Mouse (Mus musculus): ENCODE data around the gene Qtrt1. TPM values are rescaled to one million over a fixed set of nuclear protein-coding genes. Genes with fewer than 3 reads are reported as not detected.

Qtrt1 gene
- total RNA-seq, 2 experiments from 2014 or later, result 34.0 to 35.3 TPM

- no peak for DNase-seq (ENCODE audit: low spot score in 2 of 2)
Measured at GRCm38 (mm10) chr9:21417866-21418265, 6.2 kb downstream of the Qtrt1 start.

GRCm38 (mm10) chr9:21419646-21420045, 8.0 kb downstream of the Qtrt1 start:
- no peak for DNase-seq (ENCODE audit: low spot score in 2 of 2)

- peak; percentile 91 to 97 for DNase-seq (ENCODE audit: low spot score in 2 of 2)
Measured at GRCm38 (mm10) chr9:21424631-21425555, 13.3 kb downstream of the Qtrt1 start, which contains the start of gene Dnm2. Gene Dnm2 (plus strand): TSS chr9:21424908.

- no peak for DNase-seq (ENCODE audit: low spot score in 2 of 2)
Measured at GRCm38 (mm10) chr9:21425556-21425945, 13.9 kb downstream of the Qtrt1 start.

GRCm38 (mm10) chr9:21426013-21426412, 14.4 kb downstream of the Qtrt1 start:
- no peak for DNase-seq (ENCODE audit: low spot score in 2 of 2)

GRCm38 (mm10) chr9:21426525-21426924, 14.9 kb downstream of the Qtrt1 start:
- DNase-seq (ENCODE audit: low spot score in 2 of 2), result no peak

GRCm38 (mm10) chr9:21427773-21428172, 16.1 kb downstream of the Qtrt1 start:
- no peak for DNase-seq (ENCODE audit: low spot score in 2 of 2)

- no peak for DNase-seq (ENCODE audit: low spot score in 2 of 2)
Measured at GRCm38 (mm10) chr9:21428178-21428577, 16.5 kb downstream of the Qtrt1 start.

GRCm38 (mm10) chr9:21430724-21431123, 19.1 kb downstream of the Qtrt1 start:
- DNase-seq (ENCODE audit: low spot score in 2 of 2), result no peak

- no peak for DNase-seq (ENCODE audit: low spot score in 2 of 2)
Measured at GRCm38 (mm10) chr9:21432066-21432465, 20.4 kb downstream of the Qtrt1 start.

GRCm38 (mm10) chr9:21433766-21434165, 22.1 kb downstream of the Qtrt1 start:
- DNase-seq (ENCODE audit: low spot score in 2 of 2), result no peak

- no peak for DNase-seq (ENCODE audit: low spot score in 2 of 2)
Measured at GRCm38 (mm10) chr9:21434410-21434809, 22.8 kb downstream of the Qtrt1 start.

- DNase-seq (ENCODE audit: low spot score in 2 of 2), result no peak
Measured at GRCm38 (mm10) chr9:21435777-21436635, 24.4 kb downstream of the Qtrt1 start.

GRCm38 (mm10) chr9:21437577-21437976, 25.9 kb downstream of the Qtrt1 start:
- no peak for DNase-seq (ENCODE audit: low spot score in 2 of 2)

- DNase-seq (ENCODE audit: low spot score in 2 of 2), result no peak
Measured at GRCm38 (mm10) chr9:21438219-21438618, 26.6 kb downstream of the Qtrt1 start.

GRCm38 (mm10) chr9:21439456-21439855, 27.8 kb downstream of the Qtrt1 start:
- no peak for DNase-seq (ENCODE audit: low spot score in 2 of 2)

- DNase-seq (ENCODE audit: low spot score in 2 of 2), result no peak
Measured at GRCm38 (mm10) chr9:21439914-21440313, 28.3 kb downstream of the Qtrt1 start.

GRCm38 (mm10) chr9:21440387-21440786, 28.8 kb downstream of the Qtrt1 start:
- no peak for DNase-seq (ENCODE audit: low spot score in 2 of 2)

- no peak for DNase-seq (ENCODE audit: low spot score in 2 of 2)
Measured at GRCm38 (mm10) chr9:21443853-21444252, 32.2 kb downstream of the Qtrt1 start.

GRCm38 (mm10) chr9:21444574-21444973, 32.9 kb downstream of the Qtrt1 start:
- no peak for DNase-seq (ENCODE audit: low spot score in 2 of 2)

- no peak for DNase-seq (ENCODE audit: low spot score in 2 of 2)
Measured at GRCm38 (mm10) chr9:21445081-21445744, 33.6 kb downstream of the Qtrt1 start.
